Comparison of ENCODE assay signal across 8 mouse cellular contexts in genomic region chr2:32625873-32626694, GRCm38 (mm10). TPM values are rescaled to one million over a fixed set of nuclear protein-coding genes. Genes with fewer than 3 reads are reported as not detected.
A peak's percentile ranks its signal among the peaks of the same experiment; 100 is the strongest.
DNase-seq lines count a peak whose midpoint lies in the region; ATAC-seq and TF ChIP-seq lines count a peak whose summit lies in the region.

No protein-coding gene starts in this region.

- H3K4me1 ChIP-seq in cortical plate, adult 2 months (ENCODE audit: control insufficient read depth, insufficient read depth, low read length), result peaks cover 10% of the 10 kb centered on the region
- H3K4me1 ChIP-seq in heart, embryonic 10.5 days, result peaks cover 87% of the 10 kb centered on the region
- peaks cover 61% of the 10 kb centered on the region for H3K4me1 ChIP-seq in midbrain, embryonic 15.5 days

- H3K9me3 ChIP-seq in heart, embryonic 10.5 days, result no peaks in the 10 kb centered on the region
- no peaks in the 10 kb centered on the region for H3K9me3 ChIP-seq in midbrain, embryonic 15.5 days

- H3K4me2 ChIP-seq in midbrain, embryonic 15.5 days, result peak overlapping the region; percentile 57

- H3K27ac ChIP-seq in cortical plate, adult 2 months (ENCODE audit: insufficient read depth, low read length), result peak overlapping the region; percentile 89
- H3K27ac ChIP-seq in heart, embryonic 10.5 days, result peak overlapping the region; percentile 91
- peak overlapping the region; percentile 83 for H3K27ac ChIP-seq in midbrain, embryonic 15.5 days

- peak overlapping the region; percentile 43 for H3K9ac ChIP-seq in midbrain, embryonic 15.5 days

- no peaks in the 10 kb centered on the region for H3K27me3 ChIP-seq in heart, embryonic 10.5 days (ENCODE audit: insufficient read depth, poor library complexity, severe bottlenecking)
- H3K27me3 ChIP-seq in midbrain, embryonic 15.5 days (replicated peaks), result no peaks in the 10 kb centered on the region

- peak; percentile 19; the same call in 1 of the 2 replicates for TF ChIP-seq POLR2A in cortical plate, adult 2 months (IDR thresholded peaks at IDR 0.05; ENCODE audit: extremely low read depth, insufficient read depth, low read length)

- no peak; the same call in 1 of the 2 replicates for ATAC-seq in midbrain, embryonic 15.5 days (replicated peaks)

- TF ChIP-seq CTCF in cortical plate, adult 2 months (IDR thresholded peaks at IDR 0.05; ENCODE audit: extremely low read depth, insufficient read depth, low read length), result no peak

- peaks cover 17% of the 10 kb centered on the region for H3K36me3 ChIP-seq in heart, embryonic 10.5 days
- H3K36me3 ChIP-seq in midbrain, embryonic 15.5 days (replicated peaks), result no peaks in the 10 kb centered on the region

- peak; percentile 52 to 64 for DNase-seq in lung, adult 18-20 months
- no peak for DNase-seq in lung, postnatal 25 days (ENCODE audit: low spot score)
- DNase-seq in heart, embryonic 10.5 days (ENCODE audit: low spot score), result no peak
- DNase-seq in kidney, postnatal 25 days, result peak; percentile 38 to 71
- no peak for DNase-seq in thymus, postnatal 0 days (ENCODE audit: low spot score)
- DNase-seq in thymus, adult 18-20 months, result no peak

- WGBS in heart, embryonic 10.5 days, result 19% methylated on average over 5 of the region's 5 CpGs
- WGBS in midbrain, embryonic 15.5 days, result 70% methylated on average over 5 of the region's 5 CpGs

- H3K4me3 ChIP-seq in cortical plate, adult 2 months (ENCODE audit: insufficient read depth, low read length), result peak overlapping the region; percentile 64
- H3K4me3 ChIP-seq in heart, embryonic 10.5 days, result peak overlapping the region; percentile 53
- peak overlapping the region; percentile 35 for H3K4me3 ChIP-seq in midbrain, embryonic 15.5 days

RNA-seq across cellular contexts. Expression of gene Ak1, which starts 4.5 kb away (rescaled TPM):
- polyA plus RNA-seq in cortical plate, adult 2 months (2012; rRNA removed), result 118 and 127 TPM in 2 replicates
- 179 and 305 TPM in 2 replicates for polyA plus RNA-seq in heart, embryonic 10.5 days (2016; fragmentation: Nextera tagmentation; extraction: Ambion mirVana)
- 97.6 and 101 TPM in 2 replicates for polyA plus RNA-seq in midbrain, embryonic 15.5 days (2015; fragmentation: Nextera tagmentation; extraction: Ambion mirVana)
- 2.0 and 2.4 TPM in 2 replicates for polyA plus RNA-seq in thymus, postnatal 0 days (2015; fragmentation: Nextera tagmentation; extraction: Ambion mirVana)

RNA-seq across cellular contexts. Expression of gene Eng, which starts 20.3 kb away (rescaled TPM):
- 35.1 and 39.0 TPM in 2 replicates for polyA plus RNA-seq in cortical plate, adult 2 months (2012; rRNA removed)
- 87.1 and 149 TPM in 2 replicates for polyA plus RNA-seq in heart, embryonic 10.5 days (2016; fragmentation: Nextera tagmentation; extraction: Ambion mirVana)
- polyA plus RNA-seq in midbrain, embryonic 15.5 days (2015; fragmentation: Nextera tagmentation; extraction: Ambion mirVana), result 32.4 and 32.8 TPM in 2 replicates
- 25.9 and 28.5 TPM in 2 replicates for polyA plus RNA-seq in thymus, postnatal 0 days (2015; fragmentation: Nextera tagmentation; extraction: Ambion mirVana)

RNA-seq across cellular contexts. Expression of gene St6galnac6, which starts 26.6 kb away (rescaled TPM):
- polyA plus RNA-seq in cortical plate, adult 2 months (2012; rRNA removed), result 101 and 110 TPM in 2 replicates
- polyA plus RNA-seq in heart, embryonic 10.5 days (2016; fragmentation: Nextera tagmentation; extraction: Ambion mirVana), result 25.1 and 28.4 TPM in 2 replicates
- polyA plus RNA-seq in midbrain, embryonic 15.5 days (2015; fragmentation: Nextera tagmentation; extraction: Ambion mirVana), result 24.2 and 26.9 TPM in 2 replicates
- polyA plus RNA-seq in thymus, postnatal 0 days (2015; fragmentation: Nextera tagmentation; extraction: Ambion mirVana), result 5.5 and 5.7 TPM in 2 replicates

RNA-seq across cellular contexts. Expression of gene St6galnac4, which starts 39.2 kb away (rescaled TPM):
- 34.8 and 36.6 TPM in 2 replicates for polyA plus RNA-seq in cortical plate, adult 2 months (2012; rRNA removed)
- 39.8 and 49.0 TPM in 2 replicates for polyA plus RNA-seq in heart, embryonic 10.5 days (2016; fragmentation: Nextera tagmentation; extraction: Ambion mirVana)
- 33.3 and 36.5 TPM in 2 replicates for polyA plus RNA-seq in midbrain, embryonic 15.5 days (2015; fragmentation: Nextera tagmentation; extraction: Ambion mirVana)
- polyA plus RNA-seq in thymus, postnatal 0 days (2015; fragmentation: Nextera tagmentation; extraction: Ambion mirVana), result 24.3 and 25.3 TPM in 2 replicates

RNA-seq across cellular contexts. Expression of gene 9430097D07Rik, which starts 50.6 kb away (rescaled TPM):
- polyA plus RNA-seq in cortical plate, adult 2 months (2012; rRNA removed), result 1.0 TPM in 2 replicates
- 0.09 and 0.15 TPM in 2 replicates for polyA plus RNA-seq in heart, embryonic 10.5 days (2016; fragmentation: Nextera tagmentation; extraction: Ambion mirVana)
- 0.60 and 0.86 TPM in 2 replicates for polyA plus RNA-seq in midbrain, embryonic 15.5 days (2015; fragmentation: Nextera tagmentation; extraction: Ambion mirVana)
- polyA plus RNA-seq in thymus, postnatal 0 days (2015; fragmentation: Nextera tagmentation; extraction: Ambion mirVana), result 0.08 TPM in 1 of 2 replicates, not detected in the other

Comparison
In these comparisons a context has a peak if more than half of its experiments do, and no peak if none do; other contexts are left out.
1. DNase-seq: peak in lung, adult 18-20 months (2 of 2) and kidney, postnatal 25 days (2 of 2); none in lung, postnatal 25 days (single experiment), heart, embryonic 10.5 days (single experiment), thymus, postnatal 0 days (single experiment) and thymus, adult 18-20 months (0 of 2).
2. RNA of gene Ak1, which starts 4.5 kb away (polyA plus RNA-seq): 179 to 305 TPM in heart, embryonic 10.5 days, 118 to 127 TPM in cortical plate, adult 2 months and 97.6 to 101 TPM in midbrain, embryonic 15.5 days; 2.0 to 2.4 TPM in thymus, postnatal 0 days; every median in the first group is over 10 times any median in the second.
3. Peak in every context shown above with its lines, with median percentiles within 50 percentile points of each other: H3K27ac ChIP-seq and H3K4me3 ChIP-seq.